Mouse (Mus musculus): ENCODE measurements at regions not wholly inside any gene's neighbourhood (a gene's known extent, or its start where the extent isn't known, plus 50 kb on each side); places are given as distances from the start of the nearest gene placed in this dataset.

- no peak for TF ChIP-seq CTCF (IDR thresholded peaks at IDR 0.05; ENCODE audit: low read depth, low read length)
- no peak for TF ChIP-seq POLR2A (IDR thresholded peaks at IDR 0.05; ENCODE audit: insufficient read depth, low read length)
Measured at GRCm38 (mm10) chr2:160433252-160433651, 66.4 kb upstream of the Mafb start.
